Mouse (Mus musculus): ENCODE results near the gene Nisch. TPM values are rescaled to one million over a fixed set of nuclear protein-coding genes. Genes with fewer than 3 reads are reported as not detected.
A peak's percentile ranks its signal among the peaks of the same experiment; 100 is the strongest.

The Nisch gene
- polyA plus RNA-seq, 1 experiment from 2014 or later: 217 TPM

GRCm38 (mm10) chr14:31230442-31230841 is 13.7 kb upstream of the Nisch start:
- H3K27me3 ChIP-seq (replicated peaks; ENCODE audit: control insufficient read depth, insufficient read depth, low read length): no peaks in the 10 kb centered on the region
- H3K9ac ChIP-seq (ENCODE audit: low read length): no peak overlapping the region
- ATAC-seq: no peak
- no peak overlapping the region for H3K4me3 ChIP-seq (ENCODE audit: low read depth, low read length)
- no peak for DNase-seq (ENCODE audit: low spot score)
- H3K9me3 ChIP-seq (replicated peaks; ENCODE audit: control insufficient read depth, low read length): no peaks in the 10 kb centered on the region
- H3K27ac ChIP-seq (ENCODE audit: low read depth, low read length): no peak overlapping the region
- H3K36me3 ChIP-seq (ENCODE audit: control insufficient read depth, insufficient read depth, low read length): no peaks in the 10 kb centered on the region
- 73% methylated on average over 8 of the region's 8 CpGs for WGBS
- no peak overlapping the region for H3K4me2 ChIP-seq (ENCODE audit: low read length)
- no peaks in the 10 kb centered on the region for H3K4me1 ChIP-seq (ENCODE audit: control insufficient read depth, insufficient read depth, low read length)

- no peaks in the 10 kb centered on the region for H3K4me1 ChIP-seq (ENCODE audit: control insufficient read depth, insufficient read depth, low read length)
These were observed 11.5 kb upstream of the Nisch start for GRCm38 (mm10) chr14:31228234-31228633.

GRCm38 (mm10) chr14:31226978-31227377 is 10.2 kb upstream of the Nisch start:
- no peak overlapping the region for H3K27ac ChIP-seq (ENCODE audit: low read depth, low read length)
- ATAC-seq (peak; percentile 42), DNase-seq (ENCODE audit: low spot score) (peak; percentile 52)
- no peaks in the 10 kb centered on the region for H3K4me1 ChIP-seq (ENCODE audit: control insufficient read depth, insufficient read depth, low read length)
- H3K9me3 ChIP-seq (replicated peaks; ENCODE audit: control insufficient read depth, low read length): no peaks in the 10 kb centered on the region
- H3K36me3 ChIP-seq (ENCODE audit: control insufficient read depth, insufficient read depth, low read length): no peaks in the 10 kb centered on the region
- no peak overlapping the region for H3K4me2 ChIP-seq (ENCODE audit: low read length)
- WGBS: 33% methylated on average over 4 of the region's 4 CpGs
- no peak overlapping the region for H3K4me3 ChIP-seq (ENCODE audit: low read depth, low read length)
- H3K9ac ChIP-seq (ENCODE audit: low read length): no peak overlapping the region
- H3K27me3 ChIP-seq (replicated peaks; ENCODE audit: control insufficient read depth, insufficient read depth, low read length): no peaks in the 10 kb centered on the region

More at GRCm38 (mm10) chr14:31228234-31228633, 11.5 kb upstream of the Nisch start:
- no peaks in the 10 kb centered on the region for H3K27me3 ChIP-seq (replicated peaks; ENCODE audit: control insufficient read depth, insufficient read depth, low read length)
- 81% methylated on average over 6 of the region's 6 CpGs for WGBS
- DNase-seq (ENCODE audit: low spot score): no peak
- no peak overlapping the region for H3K4me3 ChIP-seq (ENCODE audit: low read depth, low read length)
- H3K9me3 ChIP-seq (replicated peaks; ENCODE audit: control insufficient read depth, low read length): no peaks in the 10 kb centered on the region
- H3K4me2 ChIP-seq (ENCODE audit: low read length): no peak overlapping the region
- H3K36me3 ChIP-seq (ENCODE audit: control insufficient read depth, insufficient read depth, low read length): no peaks in the 10 kb centered on the region
- H3K9ac ChIP-seq (ENCODE audit: low read length): no peak overlapping the region
- ATAC-seq: no peak
- no peak overlapping the region for H3K27ac ChIP-seq (ENCODE audit: low read depth, low read length)

GRCm38 (mm10) chr14:31217666-31218065 is 920 bp upstream of the Nisch start, which contains the start of gene Sema3g:
Gene Sema3g, plus strand, starts transcription at chr14:31217860.
- H3K9me3 ChIP-seq (replicated peaks; ENCODE audit: control insufficient read depth, low read length): no peaks in the 10 kb centered on the region
- no peak within 1 kb of the TSS for H3K27ac ChIP-seq (ENCODE audit: low read depth, low read length)
- no peaks in the 10 kb centered on the region for H3K4me1 ChIP-seq (ENCODE audit: control insufficient read depth, insufficient read depth, low read length)
- no peak within 1 kb of the TSS for H3K4me3 ChIP-seq (ENCODE audit: low read depth, low read length)
- peak; percentile 56 for DNase-seq (ENCODE audit: low spot score)
- no peaks in the 10 kb centered on the region for H3K36me3 ChIP-seq (ENCODE audit: control insufficient read depth, insufficient read depth, low read length)
- H3K9ac ChIP-seq (ENCODE audit: low read length): peak within 1 kb of the TSS; percentile 8; the same call in 1 of the 2 replicates
- no peaks in the 10 kb centered on the region for H3K27me3 ChIP-seq (replicated peaks; ENCODE audit: control insufficient read depth, insufficient read depth, low read length)
- 11% methylated on average over 11 of the region's 11 CpGs for WGBS
- peak within 1 kb of the TSS; percentile 5; the same call in 1 of the 2 replicates for H3K4me2 ChIP-seq (ENCODE audit: low read length)
- ATAC-seq: peak; percentile 66

- Histone ChIP-seq H3K27me3 (replicated peaks; ENCODE audit: control insufficient read depth, insufficient read depth, low read length) (no peaks in the 10 kb centered on the region), H3K9me3 (replicated peaks; ENCODE audit: control insufficient read depth, low read length) (no peaks in the 10 kb centered on the region), H3K27ac (ENCODE audit: low read depth, low read length) (no peak overlapping the region), H3K36me3 (ENCODE audit: control insufficient read depth, insufficient read depth, low read length) (no peaks in the 10 kb centered on the region), H3K4me1 (ENCODE audit: control insufficient read depth, insufficient read depth, low read length) (no peaks in the 10 kb centered on the region), H3K4me3 (ENCODE audit: low read depth, low read length) (no peak overlapping the region), H3K9ac (ENCODE audit: low read length) (no peak overlapping the region), H3K4me2 (ENCODE audit: low read length) (no peak overlapping the region)
- 34% methylated on average over 15 of the region's 15 CpGs for WGBS
- peak; percentile 76 for DNase-seq (ENCODE audit: low spot score)
- ATAC-seq: peak; percentile 79
These were observed 1.4 kb downstream of the Nisch start for GRCm38 (mm10) chr14:31215157-31216002.

- 82% methylated on average over 3 of the region's 3 CpGs for WGBS
These were observed 2.1 kb downstream of the Nisch start for GRCm38 (mm10) chr14:31214684-31215083.

GRCm38 (mm10) chr14:31213868-31214267 is 2.9 kb downstream of the Nisch start:
- no peaks in the 10 kb centered on the region for H3K9me3 ChIP-seq (replicated peaks; ENCODE audit: control insufficient read depth, low read length)
- no peaks in the 10 kb centered on the region for H3K4me1 ChIP-seq (ENCODE audit: control insufficient read depth, insufficient read depth, low read length)
- H3K4me2 ChIP-seq (ENCODE audit: low read length): no peak overlapping the region
- no peak overlapping the region for H3K9ac ChIP-seq (ENCODE audit: low read length)
- no peak for DNase-seq (ENCODE audit: low spot score)
- no peak overlapping the region for H3K4me3 ChIP-seq (ENCODE audit: low read depth, low read length)
- H3K27me3 ChIP-seq (replicated peaks; ENCODE audit: control insufficient read depth, insufficient read depth, low read length): no peaks in the 10 kb centered on the region
- ATAC-seq: no peak
- no peak overlapping the region for H3K27ac ChIP-seq (ENCODE audit: low read depth, low read length)
- 70% methylated on average over 8 of the region's 8 CpGs for WGBS
- H3K36me3 ChIP-seq (ENCODE audit: control insufficient read depth, insufficient read depth, low read length): no peaks in the 10 kb centered on the region

More at GRCm38 (mm10) chr14:31214684-31215083, 2.1 kb downstream of the Nisch start:
- DNase-seq (ENCODE audit: low spot score): no peak
- H3K4me2 ChIP-seq (ENCODE audit: low read length): no peak overlapping the region
- H3K9ac ChIP-seq (ENCODE audit: low read length): no peak overlapping the region
- no peak for ATAC-seq
- H3K27ac ChIP-seq (ENCODE audit: low read depth, low read length): no peak overlapping the region
- no peaks in the 10 kb centered on the region for H3K9me3 ChIP-seq (replicated peaks; ENCODE audit: control insufficient read depth, low read length)
- H3K36me3 ChIP-seq (ENCODE audit: control insufficient read depth, insufficient read depth, low read length): no peaks in the 10 kb centered on the region
- no peaks in the 10 kb centered on the region for H3K27me3 ChIP-seq (replicated peaks; ENCODE audit: control insufficient read depth, insufficient read depth, low read length)
- H3K4me3 ChIP-seq (ENCODE audit: low read depth, low read length): no peak overlapping the region
- no peaks in the 10 kb centered on the region for H3K4me1 ChIP-seq (ENCODE audit: control insufficient read depth, insufficient read depth, low read length)

- H3K4me3 ChIP-seq (ENCODE audit: low read depth, low read length): no peak overlapping the region
- H3K27me3 ChIP-seq (replicated peaks; ENCODE audit: control insufficient read depth, insufficient read depth, low read length): no peaks in the 10 kb centered on the region
- no peaks in the 10 kb centered on the region for H3K4me1 ChIP-seq (ENCODE audit: control insufficient read depth, insufficient read depth, low read length)
- no peak overlapping the region for H3K9ac ChIP-seq (ENCODE audit: low read length)
- WGBS: 90% methylated on average over 3 of the region's 3 CpGs
- H3K36me3 ChIP-seq (ENCODE audit: control insufficient read depth, insufficient read depth, low read length): no peaks in the 10 kb centered on the region
- no peaks in the 10 kb centered on the region for H3K9me3 ChIP-seq (replicated peaks; ENCODE audit: control insufficient read depth, low read length)
- ATAC-seq (no peak), DNase-seq (ENCODE audit: low spot score) (no peak)
- no peak overlapping the region for H3K4me2 ChIP-seq (ENCODE audit: low read length)
- no peak overlapping the region for H3K27ac ChIP-seq (ENCODE audit: low read depth, low read length)
These were observed 4.2 kb downstream of the Nisch start for GRCm38 (mm10) chr14:31212499-31212898.

GRCm38 (mm10) chr14:31211854-31212253 is 4.9 kb downstream of the Nisch start:
- H3K27me3 ChIP-seq (replicated peaks; ENCODE audit: control insufficient read depth, insufficient read depth, low read length): no peaks in the 10 kb centered on the region
- DNase-seq (ENCODE audit: low spot score): no peak
- 95% methylated on average over 6 of the region's 6 CpGs for WGBS
- no peak overlapping the region for H3K27ac ChIP-seq (ENCODE audit: low read depth, low read length)
- H3K9ac ChIP-seq (ENCODE audit: low read length): no peak overlapping the region
- no peak for ATAC-seq
- no peak overlapping the region for H3K4me3 ChIP-seq (ENCODE audit: low read depth, low read length)
- no peaks in the 10 kb centered on the region for H3K36me3 ChIP-seq (ENCODE audit: control insufficient read depth, insufficient read depth, low read length)
- H3K4me2 ChIP-seq (ENCODE audit: low read length): no peak overlapping the region
- peaks cover 3% of the 10 kb centered on the region; the same call in 1 of the 2 replicates for H3K4me1 ChIP-seq (ENCODE audit: control insufficient read depth, insufficient read depth, low read length)
- H3K9me3 ChIP-seq (replicated peaks; ENCODE audit: control insufficient read depth, low read length): no peaks in the 10 kb centered on the region

All from forebrain, embryonic 14.5 days (tissue).